Mouse (Mus musculus): ENCODE measurements around the gene Hrg.
"Not testable (repeated sequence)": the region's sequence is repeated elsewhere in the genome, so short reads cannot be mapped to it uniquely, and the experiment has no call there.

DNA sequence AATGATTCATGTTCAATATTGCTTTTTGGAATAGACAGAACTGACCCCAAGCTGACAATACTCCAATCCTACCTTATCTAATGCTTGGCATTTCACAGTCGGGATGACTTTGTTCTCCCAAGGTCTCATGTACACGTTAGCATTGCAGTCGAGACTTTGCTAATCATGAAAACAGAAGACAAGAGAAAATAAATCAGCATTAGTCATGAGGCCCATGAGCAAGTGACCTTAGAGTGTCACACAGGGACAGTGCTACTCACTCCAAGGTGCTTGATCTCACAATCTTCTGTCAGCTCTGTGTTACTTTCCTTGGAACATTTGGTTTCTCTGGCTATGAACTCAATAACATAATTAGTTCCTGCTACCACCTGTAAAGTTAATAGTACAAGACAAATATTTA lies 46.1 kb downstream of the Hrg start:
- not testable (repeated sequence) for TF ChIP-seq EP300, CTCF (IDR thresholded peaks at IDR 0.05; ENCODE audit: low read depth)

Data from liver, postnatal 0 days (tissue).